Mouse (Mus musculus): ENCODE measurements around the gene Pcca. TPM values are rescaled to one million over a fixed set of nuclear protein-coding genes. Genes with fewer than 3 reads are reported as not detected.

Gene Pcca
- polyA plus RNA-seq, 1 experiment from 2014 or later, result 35.8 TPM

- DNase-seq (ENCODE audit: low spot score), result no peak
- Histone ChIP-seq H3K9me3 (replicated peaks) (no peaks in the 10 kb centered on the region), H3K4me1 (no peaks in the 10 kb centered on the region), H3K27ac (no peak overlapping the region), H3K4me3 (no peak overlapping the region), H3K27me3 (ENCODE audit: low read depth, poor library complexity, severe bottlenecking) (no peaks in the 10 kb centered on the region), H3K36me3 (no peaks in the 10 kb centered on the region)
- WGBS, result 84% methylated on average over 5 of the region's 5 CpGs
These were observed 318.5 kb downstream of the Pcca start for GRCm38 (mm10) chr14:122852506-122853057.

DNA sequence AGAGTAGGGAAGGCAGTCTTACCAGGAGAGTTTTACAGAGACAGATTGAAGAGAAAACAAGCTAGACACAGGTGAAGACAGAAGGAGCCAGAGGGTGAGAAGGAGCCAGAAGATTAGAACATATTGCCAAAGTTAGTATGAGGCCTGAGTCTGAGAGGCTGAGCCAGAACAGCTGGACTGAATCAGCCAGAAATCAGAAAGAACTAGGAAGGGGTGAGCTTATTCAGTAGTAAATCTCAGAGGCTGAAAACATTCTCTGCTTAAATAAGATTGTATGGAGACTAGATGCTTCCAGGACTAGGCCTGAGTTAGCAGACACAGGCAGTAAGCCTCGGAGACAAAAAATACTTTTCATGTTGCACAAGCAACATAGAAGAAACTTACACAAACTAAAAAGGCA, 325.7 kb downstream of the Pcca start:
- 83% methylated on average over 1 of the region's 1 CpGs for WGBS
- DNase-seq (ENCODE audit: low spot score), result no peak
- Histone ChIP-seq H3K4me3 (no peak overlapping the region), H3K9me3 (replicated peaks) (no peaks in the 10 kb centered on the region), H3K27me3 (ENCODE audit: low read depth, poor library complexity, severe bottlenecking) (no peaks in the 10 kb centered on the region), H3K36me3 (no peaks in the 10 kb centered on the region), H3K27ac (no peak overlapping the region), H3K4me1 (peaks cover 6% of the 10 kb centered on the region)

DNA sequence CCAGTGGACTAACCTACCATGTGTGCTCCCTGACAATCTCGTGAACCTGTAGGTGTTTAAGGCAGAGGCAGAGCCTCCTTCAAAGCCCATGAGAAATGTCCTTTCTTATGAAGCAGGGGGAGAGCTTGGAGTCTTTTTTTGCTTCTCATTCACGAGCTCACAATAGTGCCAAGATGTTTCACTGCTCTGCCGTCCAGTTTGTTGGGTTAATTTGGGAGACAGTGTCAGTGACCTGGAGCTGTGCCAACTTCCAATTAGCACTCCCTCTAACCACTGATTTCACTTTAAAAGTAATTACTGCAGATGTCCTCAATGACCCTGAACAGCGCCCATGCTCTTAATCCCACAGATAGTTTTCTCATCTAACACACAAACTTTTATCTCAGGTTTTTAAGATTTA, 328.5 kb downstream of the Pcca start:
- Histone ChIP-seq H3K27me3 (ENCODE audit: low read depth, poor library complexity, severe bottlenecking) (no peaks in the 10 kb centered on the region), H3K4me1 (peaks cover 6% of the 10 kb centered on the region), H3K4me3 (no peak overlapping the region), H3K36me3 (no peaks in the 10 kb centered on the region), H3K9me3 (replicated peaks) (no peaks in the 10 kb centered on the region), H3K27ac (no peak overlapping the region)
- no peak for DNase-seq (ENCODE audit: low spot score)
- WGBS, result 53% methylated on average over 4 of the region's 4 CpGs

DNA sequence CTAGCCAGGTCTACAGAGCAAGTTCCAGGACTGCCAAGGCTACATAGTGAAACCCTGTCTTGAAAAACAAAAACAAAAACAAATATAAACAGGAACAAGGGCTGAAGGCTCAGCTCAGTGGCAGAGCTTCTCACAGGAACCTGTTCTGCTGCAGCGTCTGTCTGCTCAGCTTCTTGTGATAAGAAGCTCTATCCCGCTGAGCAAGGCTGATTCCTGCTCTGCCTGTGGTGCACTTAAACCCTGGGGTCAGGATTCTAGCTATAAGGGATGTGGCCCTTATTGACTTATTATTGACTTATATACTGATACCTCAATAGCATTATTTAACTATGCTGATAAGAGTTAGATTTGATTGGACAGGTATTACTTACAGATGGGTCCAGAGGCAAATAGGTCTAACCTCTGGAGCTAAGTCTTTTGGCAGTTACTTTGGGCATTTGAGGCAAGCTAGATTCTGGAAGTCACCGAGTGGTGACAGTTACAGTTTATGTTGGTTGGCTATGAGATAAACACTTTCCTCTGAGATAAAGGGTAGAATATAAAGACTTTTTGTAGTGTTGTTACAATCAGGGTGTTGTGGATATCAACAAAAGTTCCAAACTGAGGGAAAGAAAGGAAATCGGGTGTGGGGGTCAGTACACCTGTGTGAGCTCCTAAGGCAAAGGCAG, 331.5 kb downstream of the Pcca start:
- no peak for DNase-seq (ENCODE audit: low spot score)
- H3K27me3 ChIP-seq (ENCODE audit: low read depth, poor library complexity, severe bottlenecking), result no peaks in the 10 kb centered on the region
- H3K4me1 ChIP-seq, result peaks cover 15% of the 10 kb centered on the region
- H3K4me3 ChIP-seq, result no peak overlapping the region
- no peaks in the 10 kb centered on the region for H3K9me3 ChIP-seq (replicated peaks)
- no peaks in the 10 kb centered on the region for H3K36me3 ChIP-seq
- 83% methylated on average over 4 of the region's 4 CpGs for WGBS
- no peak overlapping the region for H3K27ac ChIP-seq

DNA sequence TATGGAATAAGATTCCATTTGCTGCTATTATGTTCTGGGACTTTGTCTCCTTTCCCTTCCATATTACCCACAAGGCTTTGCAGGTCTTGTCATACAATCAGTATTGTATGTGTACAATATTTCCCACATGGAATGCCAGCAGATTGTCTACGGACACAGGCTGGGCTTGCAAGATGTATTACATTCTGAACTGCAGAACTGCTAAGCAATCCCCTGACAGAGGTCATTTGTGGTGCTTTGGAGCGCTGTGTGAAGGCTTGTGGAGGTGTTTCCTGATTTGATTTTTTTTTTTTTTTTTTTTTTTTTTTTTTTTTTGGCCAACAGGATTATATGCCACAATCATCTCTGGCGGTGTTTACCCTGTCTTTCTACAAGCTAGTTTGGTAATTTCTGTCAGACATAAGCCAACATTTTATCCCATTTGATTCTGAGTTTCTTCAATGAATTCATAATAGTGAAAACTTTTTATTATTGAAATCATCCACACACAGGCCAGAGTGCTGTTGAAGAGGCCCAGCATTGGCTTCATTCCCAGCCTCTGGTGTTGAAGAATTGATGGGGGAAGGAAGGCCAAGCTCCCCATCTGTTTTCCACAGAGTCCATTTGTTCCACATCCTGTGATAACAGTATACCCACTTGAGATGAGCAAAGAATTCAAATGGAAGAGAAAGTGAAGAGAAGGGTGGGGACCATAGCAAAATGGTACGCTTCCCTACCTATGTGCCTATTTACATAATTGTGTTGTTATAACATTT, 333.6 kb downstream of the Pcca start:
- Histone ChIP-seq H3K27me3 (ENCODE audit: low read depth, poor library complexity, severe bottlenecking) (no peaks in the 10 kb centered on the region), H3K4me3 (no peak overlapping the region), H3K4me1 (peaks cover 28% of the 10 kb centered on the region), H3K36me3 (no peaks in the 10 kb centered on the region), H3K27ac (no peak overlapping the region), H3K9me3 (replicated peaks) (no peaks in the 10 kb centered on the region)
- no peak for DNase-seq (ENCODE audit: low spot score)
- 91% methylated on average over 4 of the region's 4 CpGs for WGBS

GRCm38 (mm10) chr14:122869831-122870230, 335.7 kb downstream of the Pcca start:
- Histone ChIP-seq H3K9me3 (replicated peaks) (no peaks in the 10 kb centered on the region), H3K27me3 (ENCODE audit: low read depth, poor library complexity, severe bottlenecking) (no peaks in the 10 kb centered on the region), H3K4me3 (no peak overlapping the region), H3K36me3 (no peaks in the 10 kb centered on the region), H3K4me1 (peaks cover 37% of the 10 kb centered on the region), H3K27ac (no peak overlapping the region)
- WGBS, result 81% methylated on average over 6 of the region's 6 CpGs
- DNase-seq (ENCODE audit: low spot score), result no peak

DNA sequence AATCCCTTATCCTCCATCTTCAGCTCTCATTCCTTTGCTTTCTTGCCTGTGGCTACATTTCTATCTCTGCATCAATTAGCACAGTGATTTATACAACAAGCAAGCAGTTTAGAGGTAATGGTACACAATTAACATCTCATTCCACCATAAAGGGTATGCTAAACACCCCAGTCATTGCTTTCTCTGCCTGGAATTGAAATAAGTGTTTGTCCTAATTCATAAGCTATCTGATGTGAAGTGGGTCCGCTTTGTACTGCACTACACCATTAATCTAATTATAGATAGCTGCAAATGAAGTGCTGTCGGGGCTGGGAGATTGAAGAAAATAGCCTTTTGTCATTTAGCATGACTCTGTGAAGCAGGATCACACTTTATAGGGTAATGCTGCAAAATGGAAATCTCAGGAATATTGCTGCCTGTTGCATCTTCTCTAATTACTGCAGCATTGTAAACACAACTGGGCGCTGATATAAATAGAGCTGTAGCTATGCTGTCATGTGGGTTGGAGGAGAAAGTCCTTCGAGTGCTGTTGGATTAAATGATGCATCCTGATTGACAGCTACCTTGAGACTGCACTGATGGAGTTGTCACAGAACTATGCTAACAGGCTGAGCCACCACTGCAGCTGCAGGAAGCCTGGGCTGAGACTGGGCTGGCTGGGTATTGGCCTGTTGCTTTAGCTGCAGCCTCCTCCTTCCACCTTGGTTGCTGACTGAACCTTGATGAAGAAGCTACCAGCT, 337.9 kb downstream of the Pcca start:
- 56% methylated on average over 4 of the region's 4 CpGs for WGBS
- H3K36me3 ChIP-seq, result no peaks in the 10 kb centered on the region
- H3K4me1 ChIP-seq, result peaks cover 49% of the 10 kb centered on the region
- H3K9me3 ChIP-seq (replicated peaks), result no peaks in the 10 kb centered on the region
- no peak overlapping the region for H3K27ac ChIP-seq
- no peak overlapping the region for H3K4me3 ChIP-seq
- no peaks in the 10 kb centered on the region; the same call in 1 of the 2 replicates for H3K27me3 ChIP-seq (ENCODE audit: low read depth, poor library complexity, severe bottlenecking)
- no peak for DNase-seq (ENCODE audit: low spot score)

GRCm38 (mm10) chr14:122872612-122873011, 338.5 kb downstream of the Pcca start:
- Histone ChIP-seq H3K4me3 (no peak overlapping the region), H3K36me3 (no peaks in the 10 kb centered on the region), H3K27ac (no peak overlapping the region), H3K4me1 (peaks cover 49% of the 10 kb centered on the region), H3K9me3 (replicated peaks) (no peaks in the 10 kb centered on the region), H3K27me3 (ENCODE audit: low read depth, poor library complexity, severe bottlenecking) (no peaks in the 10 kb centered on the region; the same call in 1 of the 2 replicates)
- WGBS, result 81% methylated on average over 6 of the region's 6 CpGs
- DNase-seq (ENCODE audit: low spot score), result no peak

GRCm38 (mm10) chr14:122875056-122875455, 340.9 kb downstream of the Pcca start:
- DNase-seq (ENCODE audit: low spot score), result no peak
- Histone ChIP-seq H3K27me3 (ENCODE audit: low read depth, poor library complexity, severe bottlenecking) (no peaks in the 10 kb centered on the region; the same call in 1 of the 2 replicates), H3K4me1 (peaks cover 45% of the 10 kb centered on the region), H3K9me3 (replicated peaks) (no peaks in the 10 kb centered on the region), H3K36me3 (no peaks in the 10 kb centered on the region), H3K4me3 (no peak overlapping the region), H3K27ac (no peak overlapping the region)
- WGBS, result 70% methylated on average over 8 of the region's 8 CpGs

DNA sequence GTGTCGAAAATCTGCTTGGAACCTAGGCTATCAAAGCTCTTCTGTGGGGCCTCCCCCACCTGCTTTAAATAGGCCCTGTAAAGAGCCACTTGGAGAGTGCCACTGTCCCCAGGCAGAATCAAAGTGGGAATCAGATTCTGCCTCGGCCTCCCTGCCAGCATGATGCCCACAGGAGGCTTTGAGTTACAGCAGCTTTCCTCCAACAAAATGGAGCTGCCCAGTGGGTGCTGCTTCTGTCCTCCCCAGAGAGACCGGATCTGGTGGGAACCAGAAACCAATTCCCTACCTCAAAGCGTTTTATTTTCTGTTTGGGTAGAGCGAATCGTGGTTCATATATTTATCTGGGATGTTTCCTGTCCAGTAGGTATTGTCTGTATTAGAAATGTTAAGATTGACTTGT, 341.5 kb downstream of the Pcca start:
- no peaks in the 10 kb centered on the region for H3K36me3 ChIP-seq
- no peaks in the 10 kb centered on the region for H3K9me3 ChIP-seq (replicated peaks)
- H3K4me1 ChIP-seq, result peaks cover 43% of the 10 kb centered on the region
- no peak for DNase-seq (ENCODE audit: low spot score)
- no peak overlapping the region for H3K4me3 ChIP-seq
- 54% methylated on average over 6 of the region's 6 CpGs for whole genome bisulfite sequencing
- no peaks in the 10 kb centered on the region; the same call in 1 of the 2 replicates for H3K27me3 ChIP-seq (ENCODE audit: low read depth, poor library complexity, severe bottlenecking)
- H3K27ac ChIP-seq, result peak overlapping the region; percentile 63; the same call in 1 of the 2 replicates

DNA sequence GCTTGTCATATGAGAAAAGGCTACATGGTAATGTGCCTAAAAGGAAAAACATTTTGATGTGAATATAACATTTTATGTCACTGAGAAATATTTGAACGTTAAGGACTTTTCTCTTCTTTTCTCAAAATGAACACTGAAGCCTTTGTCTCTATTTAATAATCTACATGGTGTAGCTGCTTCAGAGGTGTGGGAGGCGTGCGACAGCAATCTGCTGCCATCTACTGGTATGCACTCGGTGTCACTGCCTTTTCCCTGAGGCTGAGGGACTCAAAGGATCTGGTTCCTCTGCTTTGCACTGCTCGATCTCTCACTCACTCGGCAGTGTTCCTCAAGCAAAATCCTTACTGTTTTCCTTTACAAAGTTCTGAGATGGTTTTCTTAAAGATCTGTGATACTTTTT, 342.0 kb downstream of the Pcca start:
- 7% methylated on average over 6 of the region's 6 CpGs for WGBS
- peak; percentile 83 for DNase-seq (ENCODE audit: low spot score)
- H3K4me3 ChIP-seq, result no peak overlapping the region
- peaks cover 38% of the 10 kb centered on the region for H3K4me1 ChIP-seq
- H3K36me3 ChIP-seq, result no peaks in the 10 kb centered on the region
- H3K27me3 ChIP-seq (ENCODE audit: low read depth, poor library complexity, severe bottlenecking), result no peaks in the 10 kb centered on the region; the same call in 1 of the 2 replicates
- peak overlapping the region; percentile 63; the same call in 1 of the 2 replicates for H3K27ac ChIP-seq
- no peaks in the 10 kb centered on the region for H3K9me3 ChIP-seq (replicated peaks)

GRCm38 (mm10) chr14:122876723-122877122, 342.6 kb downstream of the Pcca start:
- whole genome bisulfite sequencing, result 77% methylated on average over 7 of the region's 7 CpGs
- H3K9me3 ChIP-seq (replicated peaks), result no peaks in the 10 kb centered on the region

More at GRCm38 (mm10) chr14:122876723-122877122, 342.6 kb downstream of the Pcca start:
- DNase-seq (ENCODE audit: low spot score), result no peak
- no peaks in the 10 kb centered on the region; the same call in 1 of the 2 replicates for H3K27me3 ChIP-seq (ENCODE audit: low read depth, poor library complexity, severe bottlenecking)
- peaks cover 40% of the 10 kb centered on the region for H3K4me1 ChIP-seq
- H3K4me3 ChIP-seq, result no peak overlapping the region
- no peaks in the 10 kb centered on the region for H3K36me3 ChIP-seq
- no peak overlapping the region for H3K27ac ChIP-seq

All from limb, embryonic 10.5 days (tissue).